Mouse (Mus musculus) c-Kit-positive CD71-positive TER-119-positive erythroid progenitor cells, embryonic 14.5 days (primary cell): ENCODE measurements around the gene Cars2.
"Not testable (repeated sequence)": the region's sequence is repeated elsewhere in the genome, so short reads cannot be mapped to it uniquely, and the experiment has no call there.

ENCODE experiments used
- DNase-seq: peaks from one replicate; pipeline ENCODE4 v3.0.0-alpha.2; 2013; ENCODE audit warnings: low spot score

Gene Cars2

GRCm38 (mm10) chr8:11475397-11475796 lies 75.2 kb downstream of the Cars2 start:
- no peak for DNase-seq

DNA sequence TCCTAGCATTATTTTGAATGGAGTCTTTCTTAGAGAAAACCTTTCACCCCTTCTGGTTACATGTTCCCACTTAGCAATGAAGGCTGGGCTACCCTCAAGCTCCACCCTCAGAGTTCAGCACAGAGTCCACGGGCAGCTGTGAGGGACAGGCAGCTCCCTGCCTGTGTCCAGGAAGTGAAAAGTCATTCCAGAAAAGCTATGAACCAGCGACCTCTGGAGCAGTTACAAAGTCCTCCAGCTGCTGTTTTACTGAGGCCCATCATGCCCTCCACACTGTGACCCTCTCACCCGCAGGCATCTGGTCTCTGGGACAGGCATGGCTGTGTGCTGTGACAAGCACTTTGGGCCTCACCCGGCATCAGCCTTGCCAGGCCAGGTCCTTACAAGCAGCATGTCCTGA lies 77.5 kb downstream of the Cars2 start:
- no peak for DNase-seq

- no peak for DNase-seq
Measured at GRCm38 (mm10) chr8:11471309-11471708, 79.3 kb downstream of the Cars2 start.

- no peak for DNase-seq
Measured at GRCm38 (mm10) chr8:11470694-11471093, 79.9 kb downstream of the Cars2 start.

GRCm38 (mm10) chr8:11469095-11469494 lies 81.5 kb downstream of the Cars2 start:
- no peak for DNase-seq

GRCm38 (mm10) chr8:11466528-11466927 lies 84.1 kb downstream of the Cars2 start:
- not testable (repeated sequence) for DNase-seq

GRCm38 (mm10) chr8:11465619-11466018 lies 85.0 kb downstream of the Cars2 start:
- DNase-seq: no peak

DNA sequence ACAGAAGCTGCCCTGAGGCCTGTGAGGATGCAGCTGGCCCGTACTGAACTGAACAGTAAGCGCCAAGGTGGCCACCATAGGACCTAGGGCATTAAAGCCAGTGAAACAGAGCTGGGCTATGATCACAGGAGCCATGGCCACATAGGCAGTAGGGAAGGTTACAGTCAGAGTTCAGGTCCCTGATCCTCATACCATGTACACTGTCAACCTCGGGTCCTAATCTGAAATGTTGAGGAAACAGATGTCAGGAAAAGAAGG lies 85.9 kb downstream of the Cars2 start:
- DNase-seq: no peak
